Mouse (Mus musculus) midbrain, embryonic 11.5 days (tissue): ENCODE data around the gene Mutyh. TPM values are rescaled to one million over a fixed set of nuclear protein-coding genes. Genes with fewer than 3 reads are reported as not detected.
A peak's percentile ranks its signal among the peaks of the same experiment; 100 is the strongest.

Experiments
- ATAC-seq: fragments of 200-750 bp; cut with Nextera tagmentation; 2 replicates; pipeline ENCODE4 v1.8.0; 2017; ENCODE audit warnings: moderate TSS enrichment, moderate library complexity; ENCODE audit not compliant: low FRiP score
- DNase-seq: peaks from one replicate; pipeline ENCODE4 v3.0.0; 2015; ENCODE audit warnings: low spot score; ENCODE audit errors: missing footprints
- H3K27ac ChIP-seq: fragments of 300-500 bp; sonication (generic); 2 replicates; pipeline ENCODE4 v1.5.1; 2014; ENCODE audit warnings: low read depth, low read length
- H3K27me3 ChIP-seq: fragments of 300-500 bp; sonication (generic); 2 replicates; pipeline ENCODE4 v1.6.1; 2014; ENCODE audit warnings: mild to moderate bottlenecking, low read length, moderate library complexity, mixed read lengths; ENCODE audit not compliant: control insufficient read depth, insufficient read depth
- H3K36me3 ChIP-seq: fragments of 300-500 bp; sonication (generic); 2 replicates; pipeline ENCODE4 v1.6.1; 2014; ENCODE audit warnings: mild to moderate bottlenecking, low read length, moderate library complexity, mixed read lengths; ENCODE audit not compliant: control insufficient read depth, insufficient read depth
- H3K4me1 ChIP-seq: fragments of 300-500 bp; sonication (generic); 2 replicates; pipeline ENCODE4 v1.6.1; 2014; ENCODE audit warnings: low read length; ENCODE audit not compliant: control insufficient read depth, insufficient read depth
- H3K4me2 ChIP-seq: fragments of 300-500 bp; sonication (generic); 2 replicates; pipeline ENCODE4 v1.6.1; 2014; ENCODE audit warnings: mild to moderate bottlenecking, moderate library complexity
- H3K4me3 ChIP-seq: fragments of 300-500 bp; sonication (generic); 2 replicates; pipeline ENCODE4 v1.5.1; 2014; ENCODE audit warnings: low read depth, low read length
- H3K9ac ChIP-seq: fragments of 300-500 bp; sonication (generic); 2 replicates; pipeline ENCODE4 v1.6.1; 2014; ENCODE audit warnings: low read length
- H3K9me3 ChIP-seq: fragments of 300-500 bp; sonication (generic); 2 replicates; pipeline ENCODE4 v1.6.1; 2016; ENCODE audit warnings: low read length; ENCODE audit not compliant: control insufficient read depth
- WGBS: fragments of 180-500 bp; shearing (Covaris S2); extraction: QIAGEN DNeasy Blood & Tissue Kit; methylation state at CpG from one replicate; pipeline ENCODE4 v1.1.7; 2014; 5-methylcytosine and 5-hydroxymethylcytosine counted together
- polyA plus RNA-seq: library from polyadenylated mRNA; unstranded; fragments of >200 nt; fragmentation: Nextera tagmentation; extraction: Ambion mirVana; gene quantifications from 2 replicates; pipeline ENCODE4 v1.2.1, GENCODE M21; 2014

Mutyh gene
- 13.9 and 18.2 TPM in 2 replicates for polyA plus RNA-seq

- H3K4me2 ChIP-seq, result peak within 1 kb of the TSS; percentile 67
- peak within 1 kb of the TSS; percentile 52; the same call in 1 of the 2 replicates for H3K27ac ChIP-seq
- peak; percentile 99 for DNase-seq
- WGBS, result under 1% methylated on average over 58 of the region's 58 CpGs
- peak within 1 kb of the TSS; percentile 40 for H3K4me3 ChIP-seq
- H3K9me3 ChIP-seq, result no peaks in the 10 kb centered on the region
- ATAC-seq, result peak; percentile 99
- H3K4me1 ChIP-seq, result peaks cover 7% of the 10 kb centered on the region
- peak within 1 kb of the TSS; percentile 89 for H3K9ac ChIP-seq
- no peaks in the 10 kb centered on the region for H3K27me3 ChIP-seq
- peaks cover 4% of the 10 kb centered on the region; the same call in 1 of the 2 replicates for H3K36me3 ChIP-seq
These were observed at the start of gene Mutyh, which contains the start of gene Toe1 for GRCm38 (mm10) chr4:116807197-116808129. Mutyh (plus strand) TSS chr4:116807723. Toe1 (minus strand) TSS chr4:116807640.

- WGBS, result 80% methylated on average over 2 of the region's 2 CpGs
- no peak overlapping the region for H3K9ac ChIP-seq
- no peak for ATAC-seq
These were observed 45.6 kb upstream of the Mutyh start for GRCm38 (mm10) chr4:116761914-116762313.

GRCm38 (mm10) chr4:116764001-116764400 is 43.5 kb upstream of the Mutyh start:
- no peaks in the 10 kb centered on the region for H3K9me3 ChIP-seq
- no peak overlapping the region for H3K27ac ChIP-seq
- ATAC-seq, result no peak
- H3K9ac ChIP-seq, result no peak overlapping the region
- no peaks in the 10 kb centered on the region for H3K27me3 ChIP-seq
- no peaks in the 10 kb centered on the region for H3K4me1 ChIP-seq
- WGBS, result 91% methylated on average over 5 of the region's 5 CpGs
- no peaks in the 10 kb centered on the region for H3K36me3 ChIP-seq
- DNase-seq, result no peak
- no peak overlapping the region for H3K4me2 ChIP-seq
- H3K4me3 ChIP-seq, result no peak overlapping the region

More at GRCm38 (mm10) chr4:116761914-116762313, 45.6 kb upstream of the Mutyh start:
- Histone ChIP-seq H3K27me3 (no peaks in the 10 kb centered on the region), H3K9me3 (no peaks in the 10 kb centered on the region), H3K36me3 (no peaks in the 10 kb centered on the region), H3K4me1 (no peaks in the 10 kb centered on the region), H3K4me2 (no peak overlapping the region), H3K27ac (no peak overlapping the region), H3K4me3 (no peak overlapping the region)
- no peak for DNase-seq

GRCm38 (mm10) chr4:116768510-116768909 is 39.0 kb upstream of the Mutyh start:
- DNase-seq (no peak), ATAC-seq (no peak)
- no peaks in the 10 kb centered on the region for H3K36me3 ChIP-seq
- no peak overlapping the region for H3K9ac ChIP-seq
- no peaks in the 10 kb centered on the region for H3K9me3 ChIP-seq
- H3K4me3 ChIP-seq, result no peak overlapping the region
- no peak overlapping the region for H3K4me2 ChIP-seq
- H3K27ac ChIP-seq, result no peak overlapping the region
- WGBS, result 84% methylated on average over 5 of the region's 5 CpGs
- H3K27me3 ChIP-seq, result no peaks in the 10 kb centered on the region
- no peaks in the 10 kb centered on the region for H3K4me1 ChIP-seq

GRCm38 (mm10) chr4:116769060-116769459 is 38.5 kb upstream of the Mutyh start:
- Histone ChIP-seq H3K4me1 (no peaks in the 10 kb centered on the region), H3K9me3 (no peaks in the 10 kb centered on the region), H3K9ac (no peak overlapping the region), H3K27me3 (no peaks in the 10 kb centered on the region), H3K27ac (no peak overlapping the region), H3K4me2 (no peak overlapping the region), H3K4me3 (no peak overlapping the region), H3K36me3 (no peaks in the 10 kb centered on the region)
- DNase-seq, result no peak
- ATAC-seq, result no peak

- H3K27ac ChIP-seq, result no peak overlapping the region
- 86% methylated on average over 5 of the region's 5 CpGs for WGBS
- DNase-seq (no peak), ATAC-seq (no peak)
- H3K4me2 ChIP-seq, result no peak overlapping the region
- H3K4me3 ChIP-seq, result no peak overlapping the region
- no peaks in the 10 kb centered on the region for H3K36me3 ChIP-seq
- H3K9ac ChIP-seq, result no peak overlapping the region
- H3K27me3 ChIP-seq, result no peaks in the 10 kb centered on the region
- H3K4me1 ChIP-seq, result 0 out of 2 replicates have a peak, but pooled peaks cover 4% of the 10 kb centered on the region
- H3K9me3 ChIP-seq, result no peaks in the 10 kb centered on the region
These were observed 31.1 kb upstream of the Mutyh start for GRCm38 (mm10) chr4:116776391-116776790.

- H3K36me3 ChIP-seq, result no peaks in the 10 kb centered on the region
- no peak for ATAC-seq
- no peaks in the 10 kb centered on the region for H3K9me3 ChIP-seq
- H3K9ac ChIP-seq, result no peak overlapping the region
- H3K4me1 ChIP-seq, result peaks cover 7% of the 10 kb centered on the region
- no peak overlapping the region for H3K4me2 ChIP-seq
- H3K4me3 ChIP-seq, result no peak overlapping the region
- no peak overlapping the region for H3K27ac ChIP-seq
- no peaks in the 10 kb centered on the region for H3K27me3 ChIP-seq
- 85% methylated on average over 3 of the region's 3 CpGs for whole genome bisulfite sequencing
- DNase-seq, result no peak
These were observed 30.4 kb upstream of the Mutyh start for GRCm38 (mm10) chr4:116777079-116777478.

- Histone ChIP-seq H3K4me1 (peaks cover 9% of the 10 kb centered on the region), H3K27ac (no peak overlapping the region), H3K4me2 (no peak overlapping the region), H3K27me3 (no peaks in the 10 kb centered on the region), H3K9me3 (no peaks in the 10 kb centered on the region), H3K36me3 (no peaks in the 10 kb centered on the region), H3K9ac (no peak overlapping the region), H3K4me3 (no peak overlapping the region)
- DNase-seq (no peak), ATAC-seq (no peak)
- WGBS, result 77% methylated on average over 2 of the region's 2 CpGs
These were observed 27.0 kb upstream of the Mutyh start for GRCm38 (mm10) chr4:116780541-116780940.

GRCm38 (mm10) chr4:116781366-116781765 is 26.2 kb upstream of the Mutyh start:
- peaks cover 9% of the 10 kb centered on the region for H3K4me1 ChIP-seq
- no peak for ATAC-seq
- H3K36me3 ChIP-seq, result no peaks in the 10 kb centered on the region
- DNase-seq, result peak; percentile 84
- no peak overlapping the region for H3K4me2 ChIP-seq
- no peaks in the 10 kb centered on the region for H3K27me3 ChIP-seq
- no peaks in the 10 kb centered on the region for H3K9me3 ChIP-seq
- H3K4me3 ChIP-seq, result no peak overlapping the region
- WGBS, result 50% methylated on average over 2 of the region's 2 CpGs
- no peak overlapping the region for H3K27ac ChIP-seq
- H3K9ac ChIP-seq, result no peak overlapping the region
